Mouse (Mus musculus) spleen, adult 2 months (tissue): ENCODE data around the gene Etv6.

Source experiments
- CTCF ChIP-seq: fragments of 200-500 bp; IDR thresholded peaks from 2 replicates; pipeline ENCODE4 v1.5.1; 2011; ENCODE audit warnings: mild to moderate bottlenecking, inconsistent platforms; ENCODE audit not compliant: insufficient read depth, insufficient read length, insufficient replicate concordance; ENCODE audit errors: extremely low read depth
- POLR2A ChIP-seq: fragments of 200-500 bp; IDR thresholded peaks from 2 replicates; pipeline ENCODE4 v1.6.1; 2011; ENCODE audit warnings: low read depth, low read length, inconsistent platforms

- TF ChIP-seq CTCF = no peak
- TF ChIP-seq POLR2A = no peak
Measured at GRCm38 (mm10) chr6:134041916-134042315, 6.4 kb downstream of the Etv6 start.
